Mouse (Mus musculus) heart, postnatal 0 days (tissue): Measurements from ENCODE around the gene Gpr85. TPM values are rescaled to one million over a fixed set of nuclear protein-coding genes. Genes with fewer than 3 reads are reported as not detected.
A peak's percentile ranks its signal among the peaks of the same experiment; 100 is the strongest.

Experiments
- ATAC-seq: fragments of 200-750 bp; cut with Nextera tagmentation; 2 replicates; pipeline ENCODE4 v1.8.0; 2017; ENCODE audit warnings: low read depth, moderate number of reproducible peaks, moderate library complexity; ENCODE audit not compliant: insufficient read depth
- DNase-seq: peaks from one replicate; pipeline ENCODE4 v3.0.0-alpha.2; 2016; ENCODE audit warnings: low spot score
- H3K27ac ChIP-seq: fragments of 300-500 bp; sonication (generic); 2 replicates; pipeline ENCODE4 v1.5.1; 2014; ENCODE audit warnings: low read depth, mild to moderate bottlenecking
- H3K27me3 ChIP-seq: fragments of 300-500 bp; sonication (generic); 2 replicates; pipeline ENCODE4 v1.6.1; 2014; ENCODE audit warnings: low read length, mixed read lengths; ENCODE audit not compliant: control insufficient read depth, insufficient read depth
- H3K36me3 ChIP-seq: fragments of 300-500 bp; sonication (generic); replicated peaks from 2 replicates; pipeline ENCODE4 v1.6.1; 2014; ENCODE audit warnings: low read length, mixed read lengths; ENCODE audit not compliant: control insufficient read depth, insufficient read depth
- H3K4me1 ChIP-seq: fragments of 300-500 bp; sonication (generic); 2 replicates; pipeline ENCODE4 v1.6.1; 2014; ENCODE audit warnings: antibody characterized with exemption; ENCODE audit not compliant: control insufficient read depth, insufficient read depth
- H3K4me2 ChIP-seq: fragments of 300-500 bp; sonication (generic); 2 replicates; pipeline ENCODE4 v1.6.1; 2014; ENCODE audit warnings: low read depth, mild to moderate bottlenecking, low read length, moderate library complexity
- H3K4me3 ChIP-seq: fragments of 300-500 bp; sonication (generic); 2 replicates; pipeline ENCODE4 v1.5.1; 2014; ENCODE audit warnings: low read depth, low read length
- H3K9ac ChIP-seq: fragments of 300-500 bp; sonication (generic); replicated peaks from 2 replicates; pipeline ENCODE4 v1.6.1; 2014; ENCODE audit warnings: low read depth, low read length, mixed read lengths
- H3K9me3 ChIP-seq: fragments of 300-500 bp; sonication (generic); replicated peaks from 2 replicates; pipeline ENCODE4 v1.6.1; 2016; ENCODE audit warnings: low read length; ENCODE audit not compliant: control insufficient read depth
- CTCF ChIP-seq: IDR thresholded peaks from 2 replicates; pipeline ENCODE4 v1.5.1; 2016; ENCODE audit warnings: antibody characterized with exemption, control low read depth, low read depth
- EP300 ChIP-seq: IDR thresholded peaks from 2 replicates; pipeline ENCODE4 v1.6.1; 2016; ENCODE audit warnings: antibody characterized with exemption, low read depth
- WGBS: fragments of 180-500 bp; shearing (Covaris S2); extraction: QIAGEN DNeasy Blood & Tissue Kit; methylation state at CpG from one replicate; pipeline ENCODE4 v1.1.7; 2014; 5-methylcytosine and 5-hydroxymethylcytosine counted together
- polyA plus RNA-seq: library from polyadenylated mRNA; unstranded; fragments of >200 nt; fragmentation: Nextera tagmentation; extraction: Ambion mirVana; gene quantifications from 2 replicates; pipeline ENCODE4 v1.2.1, GENCODE M21; 2015
- total RNA-seq: library from RNA; depleted of rRNA; stranded (reverse); fragments of >200 nt; gene quantifications from 2 replicates; pipeline ENCODE4 v1.2.3, GENCODE M21; 2014; ENCODE audit warnings: low replicate concordance; rRNA removed

Gpr85 gene
- total and polyA plus RNA-seq, 2 experiments from 2014 or later = 1.1 TPM; not detected in 1

- 79% methylated on average over 4 of the region's 4 CpGs for WGBS
- DNase-seq = no peak
- no peak for ATAC-seq
- Histone ChIP-seq H3K9ac (no peak overlapping the region), H3K4me2 (no peak overlapping the region), H3K4me1 (no peaks in the 10 kb centered on the region), H3K27me3 (no peaks in the 10 kb centered on the region), H3K9me3 (no peaks in the 10 kb centered on the region), H3K27ac (no peak overlapping the region), H3K36me3 (no peaks in the 10 kb centered on the region), H3K4me3 (no peak overlapping the region)
- no peak for TF ChIP-seq CTCF
- TF ChIP-seq EP300 = no peak
Observed at GRCm38 (mm10) chr6:13812157-13812556, 27.6 kb downstream of the Gpr85 start.

- H3K4me2 ChIP-seq = 0 out of 2 replicates have a peak overlapping the region, but pooled peaks have one; percentile 19
Observed at GRCm38 (mm10) chr6:13800071-13800470, 39.7 kb downstream of the Gpr85 start.

GRCm38 (mm10) chr6:13797389-13797788 lies 42.4 kb downstream of the Gpr85 start:
- no peak overlapping the region for H3K4me3 ChIP-seq
- no peak for DNase-seq
- no peak overlapping the region for H3K4me2 ChIP-seq
- no peak for TF ChIP-seq CTCF
- no peak for TF ChIP-seq EP300
- H3K27me3 ChIP-seq = no peaks in the 10 kb centered on the region
- H3K9ac ChIP-seq = no peak overlapping the region
- no peak overlapping the region for H3K27ac ChIP-seq
- no peaks in the 10 kb centered on the region for H3K36me3 ChIP-seq
- no peak for ATAC-seq
- no peaks in the 10 kb centered on the region for H3K4me1 ChIP-seq
- H3K9me3 ChIP-seq = no peaks in the 10 kb centered on the region

More at GRCm38 (mm10) chr6:13800071-13800470, 39.7 kb downstream of the Gpr85 start:
- Histone ChIP-seq H3K27ac (no peak overlapping the region), H3K9me3 (no peaks in the 10 kb centered on the region), H3K9ac (no peak overlapping the region), H3K36me3 (no peaks in the 10 kb centered on the region), H3K27me3 (no peaks in the 10 kb centered on the region), H3K4me3 (no peak overlapping the region), H3K4me1 (no peaks in the 10 kb centered on the region)
- no peak for ATAC-seq
- WGBS = 25% methylated on average over 7 of the region's 7 CpGs
- TF ChIP-seq EP300 = no peak
- TF ChIP-seq CTCF = no peak
- no peak for DNase-seq

Other genes with a start within 250 kb of the Gpr85 start
- 25.3 and 31.4 TPM in 2 replicates for gene Tmem168, start 231.8 kb downstream of the Gpr85 start, total RNA-seq
- gene Tmem168, start 231.8 kb downstream of the Gpr85 start, polyA plus RNA-seq = 22.5 and 23.6 TPM in 2 replicates
- 13.1 and 16.4 TPM in 2 replicates for gene Bmt2, start 162.0 kb downstream of the Gpr85 start, total RNA-seq
- 8.7 and 9.7 TPM in 2 replicates for gene Bmt2, start 162.0 kb downstream of the Gpr85 start, polyA plus RNA-seq
- 5.6 and 24.4 TPM in 2 replicates for gene 2610001J05Rik, start 31.6 kb upstream of the Gpr85 start, total RNA-seq
- gene 2610001J05Rik, start 31.6 kb upstream of the Gpr85 start, polyA plus RNA-seq = 119 and 129 TPM in 2 replicates